Mouse (Mus musculus) hindbrain, embryonic 13.5 days (tissue): Measurements from ENCODE around the gene Cdkl4. TPM values are rescaled to one million over a fixed set of nuclear protein-coding genes. Genes with fewer than 3 reads are reported as not detected.

Source experiments
- ATAC-seq: fragments of 200-750 bp; cut with Nextera tagmentation; 2 replicates; pipeline ENCODE4 v1.8.0; 2017; ENCODE audit warnings: moderate TSS enrichment; ENCODE audit not compliant: low FRiP score
- H3K27ac ChIP-seq: fragments of 300-500 bp; sonication (generic); 2 replicates; pipeline ENCODE4 v1.5.1; 2015; ENCODE audit warnings: inconsistent platforms, mild to moderate bottlenecking, moderate library complexity
- H3K27me3 ChIP-seq: fragments of 300-500 bp; sonication (generic); 2 replicates; pipeline ENCODE4 v1.6.1; 2015; ENCODE audit warnings: mild to moderate bottlenecking, inconsistent platforms
- H3K36me3 ChIP-seq: fragments of 300-500 bp; sonication (generic); 2 replicates; pipeline ENCODE4 v1.6.1; 2015; ENCODE audit warnings: mild to moderate bottlenecking, inconsistent platforms
- H3K4me1 ChIP-seq: fragments of 300-500 bp; sonication (generic); replicated peaks from 2 replicates; pipeline ENCODE4 v1.6.1; 2015; ENCODE audit warnings: inconsistent platforms
- H3K4me2 ChIP-seq: fragments of 300-500 bp; sonication (generic); 2 replicates; pipeline ENCODE4 v1.6.1; 2015; ENCODE audit warnings: inconsistent platforms, mild to moderate bottlenecking, moderate library complexity
- H3K4me3 ChIP-seq: fragments of 300-500 bp; sonication (generic); 2 replicates; pipeline ENCODE4 v1.5.1; 2015; ENCODE audit warnings: mild to moderate bottlenecking, inconsistent platforms
- H3K9ac ChIP-seq: fragments of 300-500 bp; sonication (generic); 2 replicates; pipeline ENCODE4 v1.6.1; 2015; ENCODE audit warnings: mild to moderate bottlenecking, inconsistent platforms
- H3K9me3 ChIP-seq: fragments of 300-500 bp; sonication (generic); 2 replicates; pipeline ENCODE4 v1.6.1; 2016; ENCODE audit warnings: inconsistent platforms
- whole genome bisulfite sequencing: fragments of 180-500 bp; shearing (Covaris S2); methylation state at CpG from one replicate; pipeline ENCODE4 v1.1.7; 2015; 5-methylcytosine and 5-hydroxymethylcytosine counted together
- polyA plus RNA-seq: library from polyadenylated mRNA; unstranded; fragments of >200 nt; fragmentation: Nextera tagmentation; extraction: Ambion mirVana; gene quantifications from 2 replicates; pipeline ENCODE4 v1.2.1, GENCODE M21; 2015

The Cdkl4 gene
- polyA plus RNA-seq, 1 experiment from 2014 or later, result 5.7 TPM

DNA sequence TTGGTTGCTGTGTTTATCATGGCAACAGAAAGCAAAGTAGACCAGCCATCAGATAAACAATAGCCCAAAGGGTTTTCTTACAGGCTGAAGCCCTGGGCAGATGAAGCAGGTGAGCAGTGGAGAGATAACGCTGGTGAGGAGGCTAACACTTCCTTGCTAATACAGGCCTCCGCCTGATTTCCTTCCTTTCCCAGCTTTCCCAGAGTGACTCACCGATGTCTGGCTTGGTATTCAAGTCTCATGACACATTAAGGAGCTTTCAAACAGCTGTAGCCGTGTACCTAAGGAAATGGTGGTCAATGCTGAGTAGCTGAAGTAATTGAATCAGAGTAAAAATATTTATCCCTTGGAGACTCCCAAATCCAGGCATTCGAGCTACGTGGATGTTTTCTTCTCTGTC, 71.8 kb downstream of the Cdkl4 start:
- no peaks in the 10 kb centered on the region for H3K9me3 ChIP-seq
- H3K36me3 ChIP-seq, result no peaks in the 10 kb centered on the region
- H3K4me3 ChIP-seq, result no peak overlapping the region
- H3K4me1 ChIP-seq, result no peaks in the 10 kb centered on the region
- H3K27ac ChIP-seq, result no peak overlapping the region
- 86% methylated on average over 6 of the region's 6 CpGs for WGBS
- H3K27me3 ChIP-seq, result no peaks in the 10 kb centered on the region
- no peak for ATAC-seq
- H3K4me2 ChIP-seq, result no peak overlapping the region
- no peak overlapping the region for H3K9ac ChIP-seq

DNA sequence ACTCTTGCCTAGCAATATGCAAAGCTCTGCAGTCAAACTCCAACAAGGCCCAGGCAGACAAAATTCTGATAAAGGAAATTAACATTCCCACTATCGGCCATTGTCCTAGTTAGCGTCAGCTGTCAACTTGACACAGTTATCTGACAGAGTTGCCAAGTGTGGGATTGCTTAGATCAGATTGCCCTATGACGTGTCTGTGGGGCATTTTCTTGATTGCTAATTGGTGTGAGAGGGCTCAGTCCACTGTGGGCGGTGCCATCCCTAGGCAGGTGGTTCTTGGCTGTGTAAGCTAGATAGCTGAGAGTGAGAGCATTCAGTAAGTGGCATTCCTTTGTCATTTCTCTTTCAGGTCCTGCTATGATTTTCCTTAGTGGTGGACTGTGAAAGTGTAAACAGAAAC, 72.3 kb downstream of the Cdkl4 start:
- Histone ChIP-seq H3K27ac (no peak overlapping the region), H3K36me3 (no peaks in the 10 kb centered on the region), H3K9me3 (no peaks in the 10 kb centered on the region), H3K9ac (no peak overlapping the region), H3K27me3 (no peaks in the 10 kb centered on the region), H3K4me3 (no peak overlapping the region), H3K4me1 (no peaks in the 10 kb centered on the region), H3K4me2 (no peak overlapping the region)
- 86% methylated on average over 4 of the region's 4 CpGs for WGBS
- ATAC-seq, result no peak

DNA sequence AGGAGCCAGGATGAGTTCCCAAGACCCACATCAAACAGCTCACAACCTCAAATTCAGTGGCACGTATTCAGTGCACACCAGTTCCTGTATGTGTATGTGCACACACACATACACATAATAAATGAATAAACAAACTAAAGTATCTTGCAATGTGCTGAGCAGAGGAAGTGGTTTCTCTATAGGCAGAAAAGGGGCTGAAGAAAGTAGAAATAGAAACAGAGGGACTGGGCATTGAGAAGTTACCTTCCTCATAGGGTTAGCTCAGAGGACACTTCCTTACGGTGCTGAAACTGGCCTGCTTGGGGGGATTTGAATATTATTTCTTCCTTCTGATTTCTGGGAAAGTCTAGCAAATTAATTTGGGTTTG, 75.8 kb downstream of the Cdkl4 start:
- Histone ChIP-seq H3K9me3 (no peaks in the 10 kb centered on the region), H3K4me2 (no peak overlapping the region), H3K27me3 (no peaks in the 10 kb centered on the region), H3K9ac (no peak overlapping the region), H3K36me3 (no peaks in the 10 kb centered on the region), H3K4me3 (no peak overlapping the region), H3K4me1 (no peaks in the 10 kb centered on the region), H3K27ac (no peak overlapping the region)
- WGBS, result 77% methylated on average over 2 of the region's 2 CpGs
- ATAC-seq, result no peak

DNA sequence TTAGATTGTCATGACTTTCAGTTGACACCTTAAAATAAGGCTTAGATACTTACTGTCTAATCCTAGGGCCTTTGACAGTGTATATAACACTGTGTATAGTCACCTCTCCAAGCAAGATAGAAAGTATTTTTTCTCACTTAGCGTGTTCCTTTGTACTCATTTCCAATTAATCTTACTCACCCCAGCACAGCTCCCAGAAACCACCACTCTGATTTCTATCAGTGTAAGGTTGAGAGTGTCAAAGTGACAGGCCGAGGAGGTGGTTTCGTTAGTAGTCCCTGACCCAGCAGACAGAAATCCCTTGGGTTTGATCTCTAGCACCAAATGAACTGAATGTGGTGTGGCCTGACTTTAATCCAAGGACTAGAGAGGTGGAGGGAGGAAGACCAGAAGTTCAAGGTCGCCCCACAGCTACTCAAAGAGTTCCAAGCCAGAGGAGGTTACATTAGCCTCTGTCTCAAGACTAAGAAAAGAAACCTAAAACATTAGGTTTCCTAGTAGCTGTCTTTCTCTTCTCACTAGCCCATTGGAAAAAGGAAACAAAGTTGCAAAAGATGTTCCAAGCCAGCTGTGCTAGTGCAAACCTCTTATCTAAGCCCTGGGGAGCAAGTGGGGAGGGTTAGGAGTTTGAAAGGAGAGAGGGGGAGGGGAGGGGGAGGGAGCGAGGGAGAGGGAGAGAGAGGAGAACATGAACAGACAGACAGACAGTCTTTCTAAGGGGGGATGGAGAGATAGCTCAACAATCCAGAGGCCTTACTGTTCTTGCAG, 76.4 kb downstream of the Cdkl4 start:
- 70% methylated on average over 5 of the region's 5 CpGs for WGBS
- ATAC-seq, result no peak
- H3K27me3 ChIP-seq, result no peaks in the 10 kb centered on the region

DNA sequence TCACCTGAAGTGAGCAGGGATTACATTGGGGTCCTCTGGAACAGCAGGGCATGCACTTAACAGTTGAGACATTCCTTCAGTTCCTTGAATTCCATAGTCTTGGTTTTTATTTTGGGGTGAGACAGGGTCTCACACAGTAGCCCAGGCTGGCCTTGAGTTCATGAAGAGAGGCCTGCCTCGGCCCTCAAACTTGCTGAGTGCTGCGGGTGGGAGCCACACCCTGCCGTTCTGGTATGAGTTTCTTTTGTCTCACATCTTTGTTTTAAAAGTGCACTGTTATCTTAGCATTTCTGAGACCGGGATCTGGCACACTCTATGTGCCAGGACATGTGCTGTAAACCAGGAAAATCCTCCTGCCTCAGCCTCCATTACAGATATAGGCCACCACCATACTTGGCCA, 77.6 kb downstream of the Cdkl4 start:
- ATAC-seq, result no peak
- no peak overlapping the region for H3K4me2 ChIP-seq
- H3K9me3 ChIP-seq, result no peaks in the 10 kb centered on the region
- H3K27me3 ChIP-seq, result no peaks in the 10 kb centered on the region
- H3K9ac ChIP-seq, result no peak overlapping the region
- no peaks in the 10 kb centered on the region for H3K36me3 ChIP-seq
- WGBS, result 80% methylated on average over 4 of the region's 4 CpGs
- H3K4me3 ChIP-seq, result no peak overlapping the region
- no peaks in the 10 kb centered on the region for H3K4me1 ChIP-seq
- H3K27ac ChIP-seq, result no peak overlapping the region

More for the DNA sequence above, 76.4 kb downstream of the Cdkl4 start:
- no peaks in the 10 kb centered on the region for H3K36me3 ChIP-seq
- no peak overlapping the region for H3K4me3 ChIP-seq
- no peak overlapping the region for H3K27ac ChIP-seq
- H3K9ac ChIP-seq, result no peak overlapping the region
- no peaks in the 10 kb centered on the region for H3K9me3 ChIP-seq
- no peak overlapping the region for H3K4me2 ChIP-seq
- H3K4me1 ChIP-seq, result no peaks in the 10 kb centered on the region

DNA sequence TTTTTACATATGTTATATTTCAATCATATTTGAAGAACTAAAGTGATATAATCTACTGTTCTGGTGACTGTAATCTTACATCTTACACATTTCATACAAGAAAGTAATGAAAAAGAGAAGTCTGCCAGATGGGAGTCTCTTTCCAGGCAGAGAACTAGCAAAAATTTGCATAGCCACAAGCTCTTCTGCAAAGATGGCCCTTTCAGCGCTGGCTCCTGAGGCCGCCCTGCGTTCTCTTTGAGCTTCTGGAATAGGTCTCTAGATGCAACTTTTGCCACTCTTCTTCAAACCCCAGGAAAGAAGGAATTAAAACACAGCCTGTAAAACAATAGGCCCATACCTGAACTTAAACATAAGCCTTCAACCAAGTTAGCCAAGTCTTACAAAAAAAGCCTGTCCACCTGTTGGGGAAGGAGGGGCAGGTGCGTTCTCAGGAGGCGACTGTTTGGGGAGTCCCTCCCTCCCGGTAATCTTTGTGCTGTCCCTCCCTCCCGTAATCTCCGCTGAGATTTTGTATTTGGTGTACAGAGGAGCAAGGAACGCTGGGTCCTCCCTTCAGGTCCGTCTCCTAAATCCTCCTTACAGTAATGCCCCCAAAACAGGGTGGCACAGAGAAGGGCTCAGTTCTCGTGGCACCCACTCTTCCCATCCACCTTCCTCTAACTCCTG, 78.9 kb downstream of the Cdkl4 start:
- 69% methylated on average over 11 of the region's 11 CpGs for WGBS

DNA sequence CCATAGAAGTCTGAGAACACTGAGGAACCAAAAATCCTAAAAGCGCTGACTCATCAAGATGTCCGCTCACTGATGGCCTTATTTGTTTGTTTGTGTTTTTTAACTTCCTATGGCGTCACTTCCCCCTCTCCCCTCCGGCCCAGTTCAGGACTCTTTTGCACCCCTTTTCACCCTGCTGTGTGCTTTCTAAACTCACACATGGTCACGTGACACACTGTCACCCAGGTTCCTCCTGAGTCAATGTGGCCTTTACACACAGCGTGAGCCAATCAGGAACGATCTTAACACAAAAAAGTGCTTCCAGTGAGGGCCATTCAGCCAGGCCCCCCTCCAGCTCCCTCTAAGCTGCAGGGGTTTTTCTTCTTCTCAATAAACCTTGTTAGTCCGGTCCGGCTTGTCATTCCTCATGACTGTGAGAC, 80.4 kb downstream of the Cdkl4 start:
- H3K4me3 ChIP-seq, result no peak overlapping the region
- H3K4me2 ChIP-seq, result no peak overlapping the region
- no peaks in the 10 kb centered on the region for H3K27me3 ChIP-seq
- ATAC-seq, result no peak
- H3K27ac ChIP-seq, result no peak overlapping the region
- H3K4me1 ChIP-seq, result no peaks in the 10 kb centered on the region
- H3K9ac ChIP-seq, result no peak overlapping the region
- WGBS, result 49% methylated on average over 9 of the region's 9 CpGs
- H3K36me3 ChIP-seq, result no peaks in the 10 kb centered on the region
- H3K9me3 ChIP-seq, result no peaks in the 10 kb centered on the region

More for the DNA sequence above, 78.9 kb downstream of the Cdkl4 start:
- Histone ChIP-seq H3K9ac (no peak overlapping the region), H3K27me3 (no peaks in the 10 kb centered on the region), H3K4me2 (no peak overlapping the region), H3K9me3 (no peaks in the 10 kb centered on the region), H3K36me3 (no peaks in the 10 kb centered on the region), H3K4me3 (no peak overlapping the region), H3K4me1 (no peaks in the 10 kb centered on the region), H3K27ac (no peak overlapping the region)
- no peak for ATAC-seq

DNA sequence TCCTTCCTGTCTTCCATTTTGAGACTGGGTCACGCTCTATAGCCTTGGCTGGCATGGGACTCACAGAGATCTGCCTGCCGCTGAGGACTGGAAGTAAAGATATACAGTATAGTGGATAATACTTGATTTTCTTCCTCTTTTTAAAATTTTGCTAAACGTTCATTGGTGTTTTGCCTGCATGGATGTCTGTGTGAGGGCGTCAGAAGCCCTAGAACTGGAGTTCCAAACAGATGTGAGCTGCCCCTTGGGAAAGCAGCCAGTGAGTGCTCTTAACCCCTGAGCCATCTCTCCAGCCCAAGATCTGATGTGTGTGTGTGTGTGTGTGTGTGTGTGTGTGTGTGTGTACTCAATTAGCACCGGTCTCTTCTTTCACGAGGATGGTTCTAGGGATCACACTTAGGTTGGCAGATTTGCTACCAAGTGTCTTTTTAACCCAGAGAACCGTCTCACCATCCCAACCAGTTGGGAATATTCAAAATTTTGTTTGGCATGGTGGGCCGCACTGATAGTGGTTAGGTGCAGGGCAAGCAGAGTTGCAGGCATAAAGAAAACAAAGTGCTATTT, 80.9 kb downstream of the Cdkl4 start:
- Histone ChIP-seq H3K9me3 (no peaks in the 10 kb centered on the region), H3K4me3 (no peak overlapping the region), H3K27me3 (no peaks in the 10 kb centered on the region), H3K4me1 (no peaks in the 10 kb centered on the region), H3K4me2 (no peak overlapping the region), H3K36me3 (no peaks in the 10 kb centered on the region), H3K27ac (no peak overlapping the region), H3K9ac (no peak overlapping the region)
- ATAC-seq, result no peak
- WGBS, result 88% methylated on average over 8 of the region's 8 CpGs

DNA sequence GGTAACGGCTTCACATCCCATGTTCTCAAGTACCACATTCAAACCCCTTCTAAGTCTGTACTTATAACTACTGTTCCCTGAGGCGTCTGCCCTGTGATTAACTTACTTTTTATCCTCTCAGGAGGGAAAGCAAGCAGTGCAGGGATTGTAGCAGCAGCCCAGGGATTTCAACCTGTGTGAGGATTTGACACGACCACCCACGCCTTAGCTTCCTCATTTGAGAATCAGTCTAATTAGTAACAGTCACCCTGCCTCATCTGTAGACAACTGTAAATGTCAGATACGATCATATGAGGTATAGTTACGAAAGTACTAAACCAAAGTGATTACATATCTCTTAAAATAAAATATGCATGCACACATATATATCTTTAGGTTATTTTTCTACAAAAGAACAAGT, 81.4 kb downstream of the Cdkl4 start:
- Histone ChIP-seq H3K27ac (no peak overlapping the region), H3K27me3 (no peaks in the 10 kb centered on the region), H3K4me2 (no peak overlapping the region), H3K4me3 (no peak overlapping the region), H3K9ac (no peak overlapping the region), H3K36me3 (no peaks in the 10 kb centered on the region), H3K9me3 (no peaks in the 10 kb centered on the region), H3K4me1 (no peaks in the 10 kb centered on the region)
- no peak for ATAC-seq
- WGBS, result 87% methylated on average over 6 of the region's 6 CpGs

DNA sequence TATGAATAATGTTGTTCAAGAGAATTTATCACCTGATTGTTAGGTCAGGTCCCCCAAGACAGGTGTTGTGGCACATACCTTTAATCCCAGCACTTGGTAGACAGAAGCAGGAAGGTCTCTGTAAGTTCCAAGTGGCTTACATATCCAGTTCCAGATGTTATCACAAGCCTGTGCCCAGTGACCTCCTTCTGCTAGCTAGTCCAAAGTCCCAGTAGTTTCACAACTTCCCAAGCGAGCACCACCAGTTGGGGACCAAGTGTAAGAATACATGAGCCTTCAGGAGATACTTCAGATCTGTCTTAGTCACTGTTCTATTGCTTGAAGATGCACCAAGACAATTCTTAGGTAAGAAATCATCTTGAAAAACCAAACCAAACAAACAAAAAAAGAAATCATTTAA, 83.7 kb downstream of the Cdkl4 start:
- Histone ChIP-seq H3K36me3 (no peaks in the 10 kb centered on the region), H3K9ac (no peak overlapping the region), H3K9me3 (no peaks in the 10 kb centered on the region), H3K4me3 (no peak overlapping the region), H3K4me2 (no peak overlapping the region), H3K27ac (no peak overlapping the region), H3K4me1 (no peaks in the 10 kb centered on the region), H3K27me3 (no peaks in the 10 kb centered on the region)
- ATAC-seq, result no peak
- 89% methylated on average over 1 of the region's 1 CpGs for WGBS

DNA sequence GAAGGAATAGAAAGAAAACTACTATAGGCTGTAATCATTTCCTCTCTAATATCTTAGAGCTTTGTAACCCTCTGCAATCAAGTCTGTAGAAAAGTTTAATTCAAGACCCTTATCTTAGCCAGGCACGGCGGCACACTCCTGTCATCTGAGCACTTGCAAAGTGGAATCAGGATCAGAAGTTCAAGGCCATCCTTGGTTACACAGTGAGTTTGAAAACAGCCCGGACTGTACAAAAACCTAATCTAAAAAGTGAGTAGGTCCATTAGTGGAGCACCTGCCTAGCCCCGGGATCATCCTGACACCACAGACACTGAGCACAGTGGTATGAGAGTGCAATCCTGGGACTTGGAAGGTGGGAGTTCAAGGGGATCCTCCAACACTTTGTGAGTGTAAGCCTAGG, 84.8 kb downstream of the Cdkl4 start:
- Histone ChIP-seq H3K9me3 (no peaks in the 10 kb centered on the region), H3K27me3 (no peaks in the 10 kb centered on the region), H3K27ac (no peak overlapping the region), H3K4me3 (no peak overlapping the region), H3K4me2 (no peak overlapping the region), H3K36me3 (no peaks in the 10 kb centered on the region), H3K4me1 (no peaks in the 10 kb centered on the region), H3K9ac (no peak overlapping the region)
- no peak for ATAC-seq
- 94% methylated on average over 4 of the region's 4 CpGs for WGBS

DNA sequence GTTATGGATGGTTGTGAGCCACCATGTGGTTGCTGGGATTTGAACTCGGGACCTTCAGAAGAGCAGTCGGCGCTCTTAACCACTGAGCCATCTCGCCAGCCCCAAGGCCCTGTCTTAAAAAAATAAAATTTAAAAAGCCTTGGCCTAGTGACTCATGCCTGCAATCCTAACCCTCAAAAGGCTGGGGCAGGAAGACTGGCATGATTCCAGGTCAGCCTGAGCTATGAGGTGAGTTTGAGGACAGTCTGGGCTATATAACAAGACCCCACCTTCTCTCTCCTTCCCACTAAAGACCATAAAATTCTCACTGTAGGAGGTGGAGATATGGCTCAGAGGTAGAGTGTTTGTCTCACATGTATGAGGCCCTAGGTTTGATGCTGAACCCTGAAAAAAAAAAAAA, 85.3 kb downstream of the Cdkl4 start:
- H3K4me3 ChIP-seq, result no peak overlapping the region
- H3K9me3 ChIP-seq, result no peaks in the 10 kb centered on the region
- H3K9ac ChIP-seq, result no peak overlapping the region
- no peak overlapping the region for H3K4me2 ChIP-seq
- H3K27me3 ChIP-seq, result no peaks in the 10 kb centered on the region
- no peak overlapping the region for H3K27ac ChIP-seq
- no peaks in the 10 kb centered on the region for H3K4me1 ChIP-seq
- ATAC-seq, result no peak
- H3K36me3 ChIP-seq, result no peaks in the 10 kb centered on the region
- 96% methylated on average over 4 of the region's 4 CpGs for WGBS

DNA sequence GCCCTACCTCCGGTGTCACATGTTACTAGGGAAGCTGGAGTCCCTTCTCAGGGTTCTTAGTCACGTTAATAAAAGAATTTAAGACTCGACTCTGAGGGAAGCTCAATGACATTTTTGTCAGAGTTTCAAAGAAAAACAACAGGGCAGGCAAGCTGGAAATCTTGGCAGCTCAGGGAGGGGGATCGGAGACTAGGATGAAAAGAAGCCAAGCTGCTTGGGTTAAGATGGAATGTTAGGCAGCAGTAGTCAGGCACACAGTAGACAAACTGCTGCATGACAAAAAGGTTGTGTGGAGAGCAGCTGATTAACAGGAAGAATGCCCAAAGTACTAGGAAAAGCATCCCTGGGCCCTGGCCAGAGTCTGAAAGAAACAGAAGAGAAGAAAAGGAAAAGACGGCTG, 87.4 kb downstream of the Cdkl4 start:
- no peak for ATAC-seq
- H3K36me3 ChIP-seq, result no peaks in the 10 kb centered on the region
- WGBS, result 69% methylated on average over 5 of the region's 5 CpGs
- H3K9me3 ChIP-seq, result no peaks in the 10 kb centered on the region
- H3K4me2 ChIP-seq, result no peak overlapping the region
- no peak overlapping the region for H3K27ac ChIP-seq
- no peaks in the 10 kb centered on the region for H3K27me3 ChIP-seq
- H3K4me3 ChIP-seq, result no peak overlapping the region
- H3K4me1 ChIP-seq, result no peaks in the 10 kb centered on the region
- H3K9ac ChIP-seq, result no peak overlapping the region
